Mouse (Mus musculus): ENCODE results near the gene Fntb.

DNA sequence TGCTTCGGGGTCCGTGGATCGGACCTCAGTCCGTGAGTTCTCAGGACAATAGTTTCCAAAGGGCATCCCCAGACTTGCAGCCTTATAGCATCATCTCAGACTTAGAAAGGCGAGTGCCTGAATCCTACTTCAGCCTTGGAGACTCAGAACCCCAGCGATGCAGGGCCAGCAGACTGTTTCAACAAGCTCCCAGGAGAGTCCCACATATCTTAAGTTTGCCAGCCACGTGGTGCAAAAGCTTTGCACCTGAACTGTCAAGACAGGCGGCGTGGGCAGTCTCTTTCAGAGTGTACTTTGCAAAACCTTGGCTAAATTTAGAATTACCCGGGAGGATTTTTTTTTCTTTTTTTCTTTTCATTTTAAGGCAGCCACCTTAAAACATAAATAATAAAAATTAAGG is 42.4 kb downstream of the Fntb start:
- TF ChIP-seq CTCF (IDR thresholded peaks at IDR 0.05; ENCODE audit: extremely low read depth, insufficient read depth, low read length) (no peak), POLR2A (IDR thresholded peaks at IDR 0.05; ENCODE audit: extremely low read depth, insufficient read depth, low read length) (no peak)
